Mouse (Mus musculus): Measurements from ENCODE around the gene Hist1h4i. TPM values are rescaled to one million over a fixed set of nuclear protein-coding genes. Genes with fewer than 3 reads are reported as not detected.
"Not testable (repeated sequence)": the region's sequence is repeated elsewhere in the genome, so short reads cannot be mapped to it uniquely, and the experiment has no call there.

The Hist1h4i gene
- total RNA-seq, 2 experiments from 2014 or later = 50.0 to 57.5 TPM

- DNase-seq (ENCODE audit: low spot score in 2 of 2) = peak in 1 of 2 experiments; percentile 38
- intact Hi-C loops (cut with DNase I) = loop anchor here (5.0 to 10.0 kb wide), 4 partner anchors 1364 to 1704 kb away; partner anchors contain the start of genes Hist1h2ac, Hist1h2af, Hist1h2bb and Hist1h2bc
Measured at GRCm38 (mm10) chr13:22040464-22041141, 559 bp downstream of the Hist1h4i start.

- DNase-seq (ENCODE audit: low spot score in 2 of 2) = no peak
- intact Hi-C loops (cut with DNase I) = loop anchor here (5.0 to 10.0 kb wide), 4 partner anchors 1365 to 1705 kb away; partner anchors contain the start of genes Hist1h2ac, Hist1h2af, Hist1h2bb and Hist1h2bc
Measured at GRCm38 (mm10) chr13:22039951-22040463, 1.2 kb downstream of the Hist1h4i start.

GRCm38 (mm10) chr13:22039364-22039763 is 1.8 kb downstream of the Hist1h4i start:
- intact Hi-C loops (cut with DNase I) = no loop called here
- DNase-seq (ENCODE audit: low spot score in 2 of 2) = no peak

- DNase-seq (ENCODE audit: low spot score in 2 of 2) = no peak
- intact Hi-C loops (cut with DNase I) = no loop called here
Measured at GRCm38 (mm10) chr13:22037415-22037814, 3.7 kb downstream of the Hist1h4i start.

- intact Hi-C loops (cut with DNase I) = no loop called here
- no peak for DNase-seq (ENCODE audit: low spot score in 2 of 2)
Measured at GRCm38 (mm10) chr13:22036986-22037385, 4.2 kb downstream of the Hist1h4i start.

- intact Hi-C loops (cut with DNase I) = no loop called here
- DNase-seq (ENCODE audit: low spot score in 2 of 2) = no peak
Measured at GRCm38 (mm10) chr13:22036149-22036956, 4.8 kb downstream of the Hist1h4i start.

GRCm38 (mm10) chr13:22035267-22036148 is 5.7 kb downstream of the Hist1h4i start, which contains the start of the genes Hist1h2ah and Hist1h2bk:
Hist1h2ah (minus strand) TSS chr13:22035568.
Hist1h2bk (plus strand) TSS chr13:22035870.
- intact Hi-C loops (cut with DNase I) = not testable (repeated sequence)
- peak; percentile 89 to 95 for DNase-seq (ENCODE audit: low spot score in 2 of 2)

- DNase-seq (ENCODE audit: low spot score in 2 of 2) = no peak
- intact Hi-C loops (cut with DNase I) = no loop called here
Measured at GRCm38 (mm10) chr13:22034443-22035266, 6.5 kb downstream of the Hist1h4i start.

- no peak for DNase-seq (ENCODE audit: low spot score in 2 of 2)
- intact Hi-C loops (cut with DNase I) = no loop called here
Measured at GRCm38 (mm10) chr13:22033741-22034442, 7.3 kb downstream of the Hist1h4i start.

- intact Hi-C loops (cut with DNase I) = loop anchor here (1.0 kb wide), 1 partner anchor 56 kb away; no protein-coding TSS in a partner anchor
- no peak for DNase-seq (ENCODE audit: low spot score in 2 of 2)
Measured at GRCm38 (mm10) chr13:22030493-22030892, 10.7 kb downstream of the Hist1h4i start.

- no peak for DNase-seq (ENCODE audit: low spot score in 2 of 2)
- intact Hi-C loops (cut with DNase I) = loop anchor here (1.0 to 10.0 kb wide), 3 partner anchors 56 to 1487 kb away; no protein-coding TSS in a partner anchor
Measured at GRCm38 (mm10) chr13:22029928-22030327, 11.2 kb downstream of the Hist1h4i start.

- peak; percentile 94 to 95 for DNase-seq (ENCODE audit: low spot score in 2 of 2)
- intact Hi-C loops (cut with DNase I) = loop anchor here (5.0 to 10.0 kb wide), 2 partner anchors 1406 to 1488 kb away; no protein-coding TSS in a partner anchor
Measured at GRCm38 (mm10) chr13:22028673-22029460, 12.3 kb downstream of the Hist1h4i start.

- DNase-seq (ENCODE audit: low spot score in 2 of 2) = peak; percentile 84 to 92
- intact Hi-C loops (cut with DNase I) = loop anchor here (1.0 to 10.0 kb wide), 3 partner anchors 52 to 1491 kb away; no protein-coding TSS in a partner anchor
Measured at GRCm38 (mm10) chr13:22026058-22027031, 14.8 kb downstream of the Hist1h4i start.

GRCm38 (mm10) chr13:22022241-22022640 is 18.9 kb downstream of the Hist1h4i start:
- DNase-seq (ENCODE audit: low spot score in 2 of 2) = peak; percentile 74 to 81
- intact Hi-C loops (cut with DNase I) = loop anchor here (5.0 to 10.0 kb wide), 2 partner anchors 105 to 1413 kb away; no protein-coding TSS in a partner anchor

- DNase-seq (ENCODE audit: low spot score in 2 of 2) = no peak
- intact Hi-C loops (cut with DNase I) = loop anchor here (5.0 to 10.0 kb wide), 2 partner anchors 104 to 1413 kb away; no protein-coding TSS in a partner anchor
Measured at GRCm38 (mm10) chr13:22021581-22021980, 19.6 kb downstream of the Hist1h4i start.
